Mouse (Mus musculus): Measurements from ENCODE around the gene Retsat. TPM values are rescaled to one million over a fixed set of nuclear protein-coding genes. Genes with fewer than 3 reads are reported as not detected.

Gene Retsat
- polyA plus RNA-seq, 1 experiment = 14.9 TPM

- Histone ChIP-seq H3K36me3 (ENCODE audit: control insufficient read depth, insufficient read depth) (no peaks in the 10 kb centered on the region), H3K4me2 (ENCODE audit: low read depth) (no peak overlapping the region), H3ac (ENCODE audit: control insufficient read depth, insufficient read length) (no peak overlapping the region), H3K27me3 (ENCODE audit: control insufficient read depth, insufficient read depth, insufficient read length) (no peaks in the 10 kb centered on the region), H3K79me2 (ENCODE audit: control insufficient read depth, insufficient read depth) (no peaks in the 10 kb centered on the region), H3K4me3 (no peak overlapping the region)
- no peak for TF ChIP-seq POLR2A (IDR thresholded peaks at IDR 0.05; ENCODE audit: insufficient read length, low read depth)
- no peak for TF ChIP-seq MAX (IDR thresholded peaks at IDR 0.05; ENCODE audit: low read depth)
- TF ChIP-seq USF1 (IDR thresholded peaks at IDR 0.05; ENCODE audit: low read depth) = no peak
- no peak for TF ChIP-seq SRF (IDR thresholded peaks at IDR 0.05; ENCODE audit: control insufficient read depth, insufficient read length, low read depth)
- no peak for TF ChIP-seq TCF12 (IDR thresholded peaks at IDR 0.05; ENCODE audit: insufficient read depth, poor library complexity, severe bottlenecking)
- TF ChIP-seq MYOG (IDR thresholded peaks at IDR 0.05; ENCODE audit: control insufficient read depth in 1 of 3, insufficient read depth in 1 of 3, insufficient read length in 2 of 3, low read depth in 2 of 3) = no peak
- no peak for TF ChIP-seq E2F4 (IDR thresholded peaks at IDR 0.05; ENCODE audit: insufficient read depth)
- no peak for TF ChIP-seq TCF3 (IDR thresholded peaks at IDR 0.05; ENCODE audit: insufficient read length, low read depth)
- TF ChIP-seq MYOD1 (IDR thresholded peaks at IDR 0.05; ENCODE audit: control insufficient read depth in 1 of 3, insufficient read length in 2 of 3, low read depth in 2 of 3) = no peak
- TF ChIP-seq POLR2AphosphoS2 (IDR thresholded peaks at IDR 0.05; ENCODE audit: insufficient read length, low read depth) = no peak
- TF ChIP-seq CEBPB (IDR thresholded peaks at IDR 0.05; ENCODE audit: insufficient read depth, poor library complexity, severe bottlenecking) = no peak
- TF ChIP-seq REST (IDR thresholded peaks at IDR 0.05; ENCODE audit: insufficient read depth, insufficient read length) = no peak
These were observed 32.8 kb upstream of the Retsat start for GRCm38 (mm10) chr6:72565506-72565905.

DNA sequence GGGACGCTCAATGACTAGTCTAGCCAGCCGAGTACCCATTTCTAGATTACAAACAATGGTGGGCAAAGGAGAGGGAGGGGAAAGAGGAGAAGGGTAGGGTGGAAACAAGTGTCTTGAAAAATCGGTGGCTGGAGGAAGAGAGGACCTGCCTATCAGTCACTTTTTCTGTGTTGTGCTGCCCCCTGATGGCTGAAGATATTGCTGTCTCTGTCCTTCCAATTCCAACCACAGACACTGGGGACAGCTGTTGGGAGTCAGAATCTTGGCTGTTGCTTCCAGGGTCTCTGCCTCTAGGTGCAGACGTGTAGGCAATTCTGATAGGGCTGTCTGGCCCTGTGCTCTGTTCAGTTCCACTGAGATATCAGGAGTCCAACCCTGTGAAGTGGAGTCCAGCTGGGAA lies 32.2 kb upstream of the Retsat start:
- Histone ChIP-seq H3K4me3 (no peak overlapping the region), H3K27me3 (ENCODE audit: control insufficient read depth, insufficient read depth, insufficient read length) (no peaks in the 10 kb centered on the region), H3K36me3 (ENCODE audit: control insufficient read depth, insufficient read depth) (no peaks in the 10 kb centered on the region), H3K4me2 (ENCODE audit: low read depth) (no peak overlapping the region), H3ac (ENCODE audit: control insufficient read depth, insufficient read length) (no peak overlapping the region), H3K79me2 (ENCODE audit: control insufficient read depth, insufficient read depth) (no peaks in the 10 kb centered on the region)
- TF ChIP-seq USF1 (IDR thresholded peaks at IDR 0.05; ENCODE audit: low read depth) (no peak), MYOG (IDR thresholded peaks at IDR 0.05; ENCODE audit: control insufficient read depth in 1 of 3, insufficient read depth in 1 of 3, insufficient read length in 2 of 3, low read depth in 2 of 3) (peak in 2 of 3 experiments; percentile 39 to 62), MYOD1 (IDR thresholded peaks at IDR 0.05; ENCODE audit: control insufficient read depth in 1 of 3, insufficient read length in 2 of 3, low read depth in 2 of 3) (peak in 2 of 3 experiments; percentile 48 to 59), POLR2AphosphoS2 (IDR thresholded peaks at IDR 0.05; ENCODE audit: insufficient read length, low read depth) (peak; percentile 58), CEBPB (IDR thresholded peaks at IDR 0.05; ENCODE audit: insufficient read depth, poor library complexity, severe bottlenecking) (no peak), REST (IDR thresholded peaks at IDR 0.05; ENCODE audit: insufficient read depth, insufficient read length) (no peak)

GRCm38 (mm10) chr6:72567508-72567907 lies 30.8 kb upstream of the Retsat start:
- Histone ChIP-seq H3K36me3 (ENCODE audit: control insufficient read depth, insufficient read depth) (no peaks in the 10 kb centered on the region), H3K79me2 (ENCODE audit: control insufficient read depth, insufficient read depth) (no peaks in the 10 kb centered on the region), H3K4me2 (ENCODE audit: low read depth) (no peak overlapping the region), H3K27me3 (ENCODE audit: control insufficient read depth, insufficient read depth, insufficient read length) (no peaks in the 10 kb centered on the region), H3K4me3 (no peak overlapping the region), H3ac (ENCODE audit: control insufficient read depth, insufficient read length) (no peak overlapping the region)
- no peak for TF ChIP-seq POLR2AphosphoS2 (IDR thresholded peaks at IDR 0.05; ENCODE audit: insufficient read length, low read depth)
- TF ChIP-seq MYOD1 (IDR thresholded peaks at IDR 0.05; ENCODE audit: control insufficient read depth in 1 of 3, insufficient read length in 2 of 3, low read depth in 2 of 3) = no peak
- no peak for TF ChIP-seq TCF12 (IDR thresholded peaks at IDR 0.05; ENCODE audit: insufficient read depth, poor library complexity, severe bottlenecking)
- TF ChIP-seq E2F4 (IDR thresholded peaks at IDR 0.05; ENCODE audit: insufficient read depth) = no peak

DNA sequence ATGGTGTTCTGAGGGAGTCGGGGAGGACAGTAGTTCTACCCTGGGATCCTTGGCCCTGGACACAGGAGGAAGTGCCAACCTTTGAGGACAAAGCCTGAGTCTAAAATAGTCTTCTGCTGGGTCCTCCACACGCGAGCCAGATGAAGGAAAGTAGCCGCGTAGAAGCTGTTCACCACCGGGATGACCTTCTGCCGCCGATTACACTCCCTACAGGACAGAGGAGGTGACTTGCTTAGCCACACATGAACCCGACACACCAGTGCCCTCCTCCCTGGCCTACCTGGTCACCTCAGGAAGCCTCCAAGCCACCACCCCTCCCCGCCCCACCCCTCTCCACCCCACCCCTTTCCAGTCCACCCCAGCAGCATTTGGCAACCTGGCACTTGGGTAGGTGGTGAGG lies 29.5 kb upstream of the Retsat start:
- Histone ChIP-seq H3K36me3 (ENCODE audit: control insufficient read depth, insufficient read depth) (no peaks in the 10 kb centered on the region), H3K27me3 (ENCODE audit: control insufficient read depth, insufficient read depth, insufficient read length) (no peaks in the 10 kb centered on the region), H3K4me2 (ENCODE audit: low read depth) (no peak overlapping the region), H3K79me2 (ENCODE audit: control insufficient read depth, insufficient read depth) (no peaks in the 10 kb centered on the region), H3ac (ENCODE audit: control insufficient read depth, insufficient read length) (no peak overlapping the region), H3K4me3 (no peak overlapping the region)
- TF ChIP-seq TCF12 (IDR thresholded peaks at IDR 0.05; ENCODE audit: insufficient read depth, poor library complexity, severe bottlenecking) (no peak), MYOD1 (IDR thresholded peaks at IDR 0.05; ENCODE audit: control insufficient read depth in 1 of 3, insufficient read length in 2 of 3, low read depth in 2 of 3) (no peak), TCF3 (IDR thresholded peaks at IDR 0.05; ENCODE audit: insufficient read length, low read depth) (no peak), POLR2AphosphoS2 (IDR thresholded peaks at IDR 0.05; ENCODE audit: insufficient read length, low read depth) (no peak), E2F4 (IDR thresholded peaks at IDR 0.05; ENCODE audit: insufficient read depth) (no peak), SRF (IDR thresholded peaks at IDR 0.05; ENCODE audit: control insufficient read depth, insufficient read length, low read depth) (no peak)

GRCm38 (mm10) chr6:72570644-72571397 lies 27.5 kb upstream of the Retsat start:
- Histone ChIP-seq H3K27me3 (ENCODE audit: control insufficient read depth, insufficient read depth, insufficient read length) (no peaks in the 10 kb centered on the region), H3K79me2 (ENCODE audit: control insufficient read depth, insufficient read depth) (no peaks in the 10 kb centered on the region), H3K4me2 (ENCODE audit: low read depth) (no peak overlapping the region), H3K36me3 (ENCODE audit: control insufficient read depth, insufficient read depth) (no peaks in the 10 kb centered on the region), H3K4me3 (no peak overlapping the region), H3ac (ENCODE audit: control insufficient read depth, insufficient read length) (no peak overlapping the region)
- TF ChIP-seq MAX (IDR thresholded peaks at IDR 0.05; ENCODE audit: low read depth) = no peak
